Mouse (Mus musculus): Measurements from ENCODE around the gene Gm14151.

- no peak for TF ChIP-seq CTCF (IDR thresholded peaks at IDR 0.05; ENCODE audit: control insufficient read depth, insufficient read depth, insufficient replicate concordance, low read depth, low read length)
- TF ChIP-seq POLR2A (IDR thresholded peaks at IDR 0.05; ENCODE audit: control insufficient read depth, low read depth, low read length) = no peak
Observed at GRCm38 (mm10) chr2:151038811-151039222, 53.3 kb downstream of the Gm14151 start.
